Mouse (Mus musculus): ENCODE results near the gene Galr3. TPM values are rescaled to one million over a fixed set of nuclear protein-coding genes. Genes with fewer than 3 reads are reported as not detected.

Galr3 gene
- total RNA-seq (2012; rRNA removed) (2.5 and 2.6 TPM in 2 replicates), polyA plus RNA-seq (2012; ENCODE audit: insufficient read depth in 1 of 2, insufficient read length in 2 of 2, low read depth in 1 of 2, low replicate concordance in 2 of 2, missing spikeins in 1 of 2) (1 to 10 TPM in 1 of 2 experiments, not detected in 1; 4.5 TPM)

GRCm38 (mm10) chr15:79041585-79041984 lies at the start of gene Galr3:
TSS of gene Galr3 (plus strand) at chr15:79041885.
- Histone ChIP-seq H3K27me3 (ENCODE audit: control insufficient read depth in 1 of 2, insufficient read depth in 2 of 2, low read length in 2 of 2) (no peaks in the 10 kb centered on the region), H3K4me1 (ENCODE audit: control insufficient read depth in 1 of 2, insufficient read depth in 2 of 2, low read length in 2 of 2) (peaks cover 0 to 12% of the 10 kb centered on the region in 2 experiments; a peak in 2 of 4 replicates), H3K27ac (ENCODE audit: control insufficient read depth, low read depth, low read length) (peak within 1 kb of the TSS; percentile 44), H3K79me2 (ENCODE audit: control insufficient read depth, insufficient read depth, low read length, poor library complexity) (no peaks in the 10 kb centered on the region; the same call in 1 of the 2 replicates), H3K4me3 (ENCODE audit: control insufficient read depth in 1 of 2, insufficient read depth in 1 of 2, low read depth in 2 of 2, low read length in 2 of 2) (peak within 1 kb of the TSS; percentile 71 to 80), H3K36me3 (ENCODE audit: control insufficient read depth in 1 of 2, insufficient read depth in 2 of 2, low read length in 2 of 2) (no peaks in the 10 kb centered on the region), H3K9ac (ENCODE audit: control insufficient read depth, low read depth, low read length, poor library complexity, severe bottlenecking) (peak within 1 kb of the TSS; percentile 75), H3K9me3 (replicated peaks; ENCODE audit: insufficient read depth, low read length) (no peaks in the 10 kb centered on the region)
- DNase-seq (ENCODE audit: low read depth, low spot score), result peak; percentile 31
- TF ChIP-seq CTCF (IDR thresholded peaks at IDR 0.05 in 2 of 3, conservative IDR thresholded peaks at IDR 0.05 in 1 of 3; ENCODE audit: control insufficient read depth in 1 of 3, insufficient read depth in 1 of 3, low read depth in 2 of 3, low read length in 3 of 3, poor library complexity in 1 of 3, severe bottlenecking in 1 of 3) (no peak), ZKSCAN1 (IDR thresholded peaks at IDR 0.05; ENCODE audit: low read depth, low read length) (no peak), SIN3A (IDR thresholded peaks at IDR 0.05; ENCODE audit: low read length) (no peak), EP300 (IDR thresholded peaks at IDR 0.05; ENCODE audit: low read depth in 1 of 2, low read length in 2 of 2) (no peak), TBP (IDR thresholded peaks at IDR 0.05; ENCODE audit: low read depth, low read length) (no peak), CHD2 (IDR thresholded peaks at IDR 0.05; ENCODE audit: low read length) (no peak), BHLHE40 (IDR thresholded peaks at IDR 0.05; ENCODE audit: borderline replicate concordance, low read depth, low read length) (no peak), SMC3 (IDR thresholded peaks at IDR 0.05; ENCODE audit: low read depth, low read length) (no peak), MEF2A (IDR thresholded peaks at IDR 0.05; ENCODE audit: extremely low read depth, insufficient replicate concordance, low read depth, low read length, poor library complexity, severe bottlenecking) (no peak)

GRCm38 (mm10) chr15:78992235-78992634 lies 49.5 kb upstream of the Galr3 start:
- DNase-seq (ENCODE audit: low read depth, low spot score), result peak; percentile 14
- no peaks in the 10 kb centered on the region for H3K79me2 ChIP-seq (ENCODE audit: control insufficient read depth, insufficient read depth, low read length, poor library complexity)
- no peaks in the 10 kb centered on the region for H3K4me1 ChIP-seq (ENCODE audit: control insufficient read depth in 1 of 2, insufficient read depth in 2 of 2, low read length in 2 of 2)
- H3K9ac ChIP-seq (ENCODE audit: control insufficient read depth, low read depth, low read length, poor library complexity, severe bottlenecking), result no peak overlapping the region
- TF ChIP-seq RAD21 (IDR thresholded peaks at IDR 0.05; ENCODE audit: low read depth, low read length) (no peak), USF2 (IDR thresholded peaks at IDR 0.05; ENCODE audit: borderline replicate concordance in 1 of 2, insufficient read depth in 1 of 2, low read depth in 1 of 2, low read length in 2 of 2) (no peak), RCOR1 (IDR thresholded peaks at IDR 0.05; ENCODE audit: low read depth, low read length) (no peak), CTCF (IDR thresholded peaks at IDR 0.05 in 2 of 3, conservative IDR thresholded peaks at IDR 0.05 in 1 of 3; ENCODE audit: control insufficient read depth in 1 of 3, insufficient read depth in 1 of 3, low read depth in 2 of 3, low read length in 3 of 3, poor library complexity in 1 of 3, severe bottlenecking in 1 of 3) (peak; percentile 32 to 55 (median 32); a peak in 5 of 6 replicates), SMC3 (IDR thresholded peaks at IDR 0.05; ENCODE audit: low read depth, low read length) (peak; percentile 17; the same call in 1 of the 2 replicates), USF1 (IDR thresholded peaks at IDR 0.05; ENCODE audit: low read depth, low read length) (no peak)
- no peaks in the 10 kb centered on the region for H3K36me3 ChIP-seq (ENCODE audit: control insufficient read depth in 1 of 2, insufficient read depth in 2 of 2, low read length in 2 of 2)
- no peak overlapping the region for H3K27ac ChIP-seq (ENCODE audit: control insufficient read depth, low read depth, low read length)
- no peaks in the 10 kb centered on the region for H3K27me3 ChIP-seq (ENCODE audit: control insufficient read depth in 1 of 2, insufficient read depth in 2 of 2, low read length in 2 of 2)
- no peak overlapping the region for H3K4me3 ChIP-seq (ENCODE audit: control insufficient read depth in 1 of 2, insufficient read depth in 1 of 2, low read depth in 2 of 2, low read length in 2 of 2)
- no peaks in the 10 kb centered on the region for H3K9me3 ChIP-seq (replicated peaks; ENCODE audit: insufficient read depth, low read length)
